ENCODE assay signal across 8 mouse cellular contexts in the genomic region with DNA sequence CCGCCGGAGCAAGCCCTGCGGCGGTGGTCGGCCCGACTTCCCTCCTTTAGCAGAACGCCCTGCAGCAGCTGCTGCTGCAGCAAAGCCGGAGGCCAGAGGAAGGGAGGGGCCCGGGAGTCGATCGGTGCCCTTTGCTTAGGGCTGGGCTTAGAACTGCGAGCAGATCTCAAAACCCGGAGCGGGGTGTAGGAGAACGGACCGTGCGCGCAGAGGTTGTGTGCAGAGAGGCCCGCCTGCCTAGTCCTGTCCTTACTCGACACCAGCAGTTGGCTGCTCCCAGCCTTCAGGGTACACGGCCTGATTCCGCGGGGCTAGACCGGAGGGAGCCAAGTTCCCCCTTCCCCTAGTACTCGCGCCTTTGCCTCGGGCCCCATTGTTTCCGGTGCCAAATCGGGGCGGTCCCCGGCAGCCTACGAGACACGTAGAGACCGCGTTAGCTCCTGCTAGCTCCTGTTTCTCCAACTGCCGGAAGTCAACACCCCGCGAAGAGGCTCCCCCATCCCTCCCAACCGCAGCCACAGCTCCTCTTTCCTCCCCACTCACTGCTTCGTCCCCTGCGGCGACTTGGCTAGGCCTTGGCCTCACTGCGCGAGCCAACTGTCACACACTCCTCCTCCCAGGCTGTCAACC. TPM values are rescaled to one million over a fixed set of nuclear protein-coding genes. Genes with fewer than 3 reads are reported as not detected.
DNase-seq lines count a peak whose midpoint lies in the region; ATAC-seq and TF ChIP-seq lines count a peak whose summit lies in the region.

A gene (minus strand): TSS at position 94 of the 630 bp plus-strand sequence.

- peak within 1 kb of the TSS; percentile 100 for H3K27ac ChIP-seq in forebrain, embryonic 12.5 days
- H3K27ac ChIP-seq in heart, postnatal 0 days (ENCODE audit: low read depth): peak within 1 kb of the TSS; percentile 100
- H3K27ac ChIP-seq in liver, embryonic 16.5 days (ENCODE audit: low read length): peak within 1 kb of the TSS; percentile 100
- peak within 1 kb of the TSS; percentile 100 for H3K27ac ChIP-seq in neural tube, embryonic 13.5 days (replicated peaks)

- peak; percentile 68 for TF ChIP-seq EP300 in heart, postnatal 0 days (IDR thresholded peaks at IDR 0.05; ENCODE audit: low read depth)

- H3K9me3 ChIP-seq in E14TG2a.4 (ENCODE audit: low read length): peaks cover 19% of the 10 kb centered on the region
- no peaks in the 10 kb centered on the region for H3K9me3 ChIP-seq in forebrain, embryonic 12.5 days
- H3K9me3 ChIP-seq in heart, postnatal 0 days (replicated peaks; ENCODE audit: control insufficient read depth, low read length): no peaks in the 10 kb centered on the region
- H3K9me3 ChIP-seq in liver, embryonic 16.5 days (replicated peaks; ENCODE audit: control insufficient read depth, low read length): no peaks in the 10 kb centered on the region
- H3K9me3 ChIP-seq in neural tube, embryonic 13.5 days: 0 out of 2 replicates have a peak, but pooled peaks cover 3% of the 10 kb centered on the region

- peak; percentile 93 for ATAC-seq in forebrain, embryonic 12.5 days (ENCODE audit: low FRiP score)
- peak; percentile 86 for ATAC-seq in heart, postnatal 0 days (ENCODE audit: insufficient read depth, low read depth)
- peak; percentile 83 for ATAC-seq in liver, embryonic 16.5 days (ENCODE audit: low read depth)
- peak; percentile 96 for ATAC-seq in neural tube, embryonic 13.5 days (ENCODE audit: low read depth)

- H3K4me3 ChIP-seq in E14TG2a.4 (replicated peaks; ENCODE audit: low read length): peak within 1 kb of the TSS; percentile 99
- peak within 1 kb of the TSS; percentile 81 for H3K4me3 ChIP-seq in forebrain, embryonic 12.5 days (replicated peaks)
- H3K4me3 ChIP-seq in heart, postnatal 0 days (ENCODE audit: low read depth, low read length): peak within 1 kb of the TSS; percentile 83
- peak within 1 kb of the TSS; percentile 94 for H3K4me3 ChIP-seq in liver, embryonic 16.5 days (ENCODE audit: low read depth, low read length)
- peak within 1 kb of the TSS; percentile 94 for H3K4me3 ChIP-seq in neural tube, embryonic 13.5 days

- H3K4me2 ChIP-seq in forebrain, embryonic 12.5 days: peak within 1 kb of the TSS; percentile 77
- H3K4me2 ChIP-seq in heart, postnatal 0 days (ENCODE audit: low read depth, low read length): peak within 1 kb of the TSS; percentile 83
- peak within 1 kb of the TSS; percentile 78 for H3K4me2 ChIP-seq in liver, embryonic 16.5 days (ENCODE audit: low read depth, low read length)
- H3K4me2 ChIP-seq in neural tube, embryonic 13.5 days: peak within 1 kb of the TSS; percentile 75

- no peaks in the 10 kb centered on the region for H3K27me3 ChIP-seq in E14TG2a.4 (ENCODE audit: insufficient read depth, low read length)
- no peaks in the 10 kb centered on the region for H3K27me3 ChIP-seq in forebrain, embryonic 12.5 days
- H3K27me3 ChIP-seq in heart, postnatal 0 days (ENCODE audit: control insufficient read depth, insufficient read depth, low read length): no peaks in the 10 kb centered on the region
- H3K27me3 ChIP-seq in liver, embryonic 16.5 days (ENCODE audit: control insufficient read depth, insufficient read depth, low read depth, low read length): no peaks in the 10 kb centered on the region
- H3K27me3 ChIP-seq in neural tube, embryonic 13.5 days: no peaks in the 10 kb centered on the region

- DNase-seq in c-Kit-positive CD71-positive TER-119-positive erythroid progenitor cells, embryonic 14.5 days (ENCODE audit: low spot score): peak; percentile 88
- DNase-seq in heart, postnatal 0 days (ENCODE audit: low spot score): peak; percentile 97
- peak; percentile 90 to 96 for DNase-seq in kidney, postnatal 4 days
- DNase-seq in testis, postnatal 10 days (ENCODE audit: low spot score): peak; percentile 90

- WGBS in forebrain, embryonic 12.5 days: under 1% methylated on average over 43 of the region's 44 CpGs
- WGBS in heart, postnatal 0 days: 1% methylated on average over 42 of the region's 44 CpGs
- whole genome bisulfite sequencing in liver, embryonic 16.5 days (ENCODE audit: insufficient replicate concordance): under 1% methylated on average over 44 of the region's 44 CpGs
- under 1% methylated on average over 44 of the region's 44 CpGs for WGBS in neural tube, embryonic 13.5 days

- H3K4me1 ChIP-seq in E14TG2a.4 (replicated peaks; ENCODE audit: low read depth, low read length): peaks cover 43% of the 10 kb centered on the region
- peaks cover 17% of the 10 kb centered on the region for H3K4me1 ChIP-seq in forebrain, embryonic 12.5 days
- H3K4me1 ChIP-seq in heart, postnatal 0 days (ENCODE audit: control insufficient read depth, insufficient read depth): peaks cover 20% of the 10 kb centered on the region
- H3K4me1 ChIP-seq in liver, embryonic 16.5 days (ENCODE audit: control insufficient read depth, low read depth, low read length): peaks cover 14% of the 10 kb centered on the region
- H3K4me1 ChIP-seq in neural tube, embryonic 13.5 days (replicated peaks): peaks cover 29% of the 10 kb centered on the region

- H3K36me3 ChIP-seq in E14TG2a.4 (ENCODE audit: insufficient read depth, low read length): no peaks in the 10 kb centered on the region
- no peaks in the 10 kb centered on the region for H3K36me3 ChIP-seq in forebrain, embryonic 12.5 days (replicated peaks)
- no peaks in the 10 kb centered on the region for H3K36me3 ChIP-seq in heart, postnatal 0 days (replicated peaks; ENCODE audit: control insufficient read depth, insufficient read depth, low read length)
- H3K36me3 ChIP-seq in liver, embryonic 16.5 days (ENCODE audit: control insufficient read depth, insufficient read depth): no peaks in the 10 kb centered on the region
- no peaks in the 10 kb centered on the region for H3K36me3 ChIP-seq in neural tube, embryonic 13.5 days

- peak within 1 kb of the TSS; percentile 90 for H3K9ac ChIP-seq in forebrain, embryonic 12.5 days
- H3K9ac ChIP-seq in heart, postnatal 0 days (replicated peaks; ENCODE audit: low read depth, low read length): peak within 1 kb of the TSS; percentile 95
- H3K9ac ChIP-seq in liver, embryonic 16.5 days (ENCODE audit: low read depth, low read length): peak within 1 kb of the TSS; percentile 95
- peak within 1 kb of the TSS; percentile 96 for H3K9ac ChIP-seq in neural tube, embryonic 13.5 days

- no peak for TF ChIP-seq CTCF in E14TG2a.4 (conservative IDR thresholded peaks at IDR 0.05; ENCODE audit: low read length)
- TF ChIP-seq CTCF in heart, postnatal 0 days (IDR thresholded peaks at IDR 0.05; ENCODE audit: low read depth): no peak

RNA-seq across cellular contexts. Expression of the gene that starts here (rescaled TPM):
- polyA plus RNA-seq in forebrain, embryonic 12.5 days (2016; fragmentation: Nextera tagmentation; extraction: Ambion mirVana): 9.2 and 10.6 TPM in 2 replicates
- total RNA-seq in heart, postnatal 0 days (2014; rRNA removed; ENCODE audit: low replicate concordance): 53.0 and 56.2 TPM in 2 replicates
- polyA plus RNA-seq in heart, postnatal 0 days (2015; fragmentation: Nextera tagmentation; extraction: Ambion mirVana): 10.0 and 10.3 TPM in 2 replicates
- polyA plus RNA-seq in liver, embryonic 16.5 days (2015; fragmentation: Nextera tagmentation; extraction: Ambion mirVana): 2.9 and 3.2 TPM in 2 replicates
- 8.5 and 8.7 TPM in 2 replicates for polyA plus RNA-seq in neural tube, embryonic 13.5 days (2015; fragmentation: Nextera tagmentation; extraction: Ambion mirVana)

Comparison
In these comparisons a context has a peak if more than half of its experiments do, and no peak if none do; other contexts are left out.
1. Peak in every context shown above with its lines: DNase-seq, ATAC-seq, H3K4me3 ChIP-seq and H3K27ac ChIP-seq.